Mouse (Mus musculus): ENCODE data around the gene Prkn. TPM values are rescaled to one million over a fixed set of nuclear protein-coding genes. Genes with fewer than 3 reads are reported as not detected.

Prkn gene
- total and polyA plus RNA-seq, 3 experiments = 0.86 to 5.7 (median 2.3) TPM

- Histone ChIP-seq H3K36me3 (replicated peaks) (no peaks in the 10 kb centered on the region), H3K27me3 (ENCODE audit: insufficient read depth, low read length) (no peaks in the 10 kb centered on the region), H3K4me1 (ENCODE audit: insufficient read depth, low read depth, low read length) (no peaks in the 10 kb centered on the region), H3K9me3 (replicated peaks) (no peaks in the 10 kb centered on the region), H3K4me3 (ENCODE audit: low read depth, low read length) (no peak overlapping the region)
- ATAC-seq (ENCODE audit: extremely low read depth, insufficient number of reproducible peaks, low FRiP score, poor library complexity, severe bottlenecking) (no peak), DNase-seq (ENCODE audit: low spot score) (no peak)
- TF ChIP-seq GATA1 (IDR thresholded peaks at IDR 0.05; ENCODE audit: borderline replicate concordance, low read length) = no peak
- TF ChIP-seq GATA2 (IDR thresholded peaks at IDR 0.05; ENCODE audit: borderline replicate concordance, low read depth, low read length) = no peak
- no peak for TF ChIP-seq TAL1 (conservative IDR thresholded peaks at IDR 0.05; ENCODE audit: low read depth, low read length)
- TF ChIP-seq POLR2AphosphoS5 (IDR thresholded peaks at IDR 0.05; ENCODE audit: insufficient replicate concordance, low read depth, low read length) = no peak
- no peak for TF ChIP-seq CTCF (IDR thresholded peaks at IDR 0.05; ENCODE audit: low read depth, low read length)
Measured at GRCm38 (mm10) chr17:10959066-10959864, 119.1 kb downstream of the Prkn start.

- DNase-seq (ENCODE audit: low spot score) (no peak), ATAC-seq (ENCODE audit: extremely low read depth, insufficient number of reproducible peaks, low FRiP score, poor library complexity, severe bottlenecking) (no peak)
- no peaks in the 10 kb centered on the region for H3K4me1 ChIP-seq (ENCODE audit: insufficient read depth, low read depth, low read length)
- H3K27me3 ChIP-seq (ENCODE audit: insufficient read depth, low read length) = no peaks in the 10 kb centered on the region
- H3K4me3 ChIP-seq (ENCODE audit: low read depth, low read length) = no peak overlapping the region
- TF ChIP-seq GATA2 (IDR thresholded peaks at IDR 0.05; ENCODE audit: borderline replicate concordance, low read depth, low read length) (no peak), TAL1 (conservative IDR thresholded peaks at IDR 0.05; ENCODE audit: low read depth, low read length) (no peak), POLR2AphosphoS5 (IDR thresholded peaks at IDR 0.05; ENCODE audit: insufficient replicate concordance, low read depth, low read length) (no peak), CTCF (IDR thresholded peaks at IDR 0.05; ENCODE audit: low read depth, low read length) (no peak), GATA1 (IDR thresholded peaks at IDR 0.05; ENCODE audit: borderline replicate concordance, low read length) (no peak)
- H3K9me3 ChIP-seq (replicated peaks) = no peaks in the 10 kb centered on the region
- H3K36me3 ChIP-seq (replicated peaks) = no peaks in the 10 kb centered on the region
Measured at GRCm38 (mm10) chr17:10962151-10962550, 122.0 kb downstream of the Prkn start.

- no peak for TF ChIP-seq TAL1 (conservative IDR thresholded peaks at IDR 0.05; ENCODE audit: low read depth, low read length)
- Histone ChIP-seq H3K36me3 (replicated peaks) (no peaks in the 10 kb centered on the region), H3K27me3 (ENCODE audit: insufficient read depth, low read length) (no peaks in the 10 kb centered on the region; the same call in none of the 2 replicates), H3K4me3 (ENCODE audit: low read depth, low read length) (no peak overlapping the region), H3K4me1 (ENCODE audit: insufficient read depth, low read depth, low read length) (no peaks in the 10 kb centered on the region), H3K9me3 (replicated peaks) (no peaks in the 10 kb centered on the region)
- DNase-seq (ENCODE audit: low spot score) = no peak
- no peak for ATAC-seq (ENCODE audit: extremely low read depth, insufficient number of reproducible peaks, low FRiP score, poor library complexity, severe bottlenecking)
Measured at GRCm38 (mm10) chr17:10982136-10982535, 142.0 kb downstream of the Prkn start.

DNA sequence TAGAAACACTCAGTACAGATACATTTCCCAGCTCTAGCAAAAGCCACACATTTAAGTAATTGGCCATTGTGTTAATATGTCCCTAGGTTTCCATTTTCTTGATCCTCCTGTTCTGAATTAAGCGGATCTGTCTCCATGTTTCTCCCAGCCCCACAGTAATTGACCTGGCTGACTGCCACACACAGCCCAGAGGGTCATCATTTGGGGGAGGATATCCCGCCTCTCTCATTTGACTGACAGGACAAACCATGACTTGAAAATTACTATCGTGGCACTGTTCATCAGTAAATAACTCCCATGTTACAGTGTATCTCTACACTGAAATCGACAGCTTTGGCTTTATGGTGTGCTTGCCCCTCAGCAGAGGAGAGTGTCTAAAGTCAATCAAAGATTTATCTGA is 146.9 kb downstream of the Prkn start:
- no peak for DNase-seq (ENCODE audit: low spot score)
- Histone ChIP-seq H3K27me3 (ENCODE audit: insufficient read depth, low read length) (no peaks in the 10 kb centered on the region; the same call in 1 of the 2 replicates), H3K4me1 (ENCODE audit: insufficient read depth, low read depth, low read length) (no peaks in the 10 kb centered on the region), H3K36me3 (replicated peaks) (no peaks in the 10 kb centered on the region), H3K4me3 (ENCODE audit: low read depth, low read length) (no peak overlapping the region), H3K9me3 (replicated peaks) (no peaks in the 10 kb centered on the region)
- no peak for ATAC-seq (ENCODE audit: extremely low read depth, insufficient number of reproducible peaks, low FRiP score, poor library complexity, severe bottlenecking)
- TF ChIP-seq CTCF (IDR thresholded peaks at IDR 0.05; ENCODE audit: low read depth, low read length) (no peak), POLR2AphosphoS5 (IDR thresholded peaks at IDR 0.05; ENCODE audit: insufficient replicate concordance, low read depth, low read length) (no peak), TAL1 (conservative IDR thresholded peaks at IDR 0.05; ENCODE audit: low read depth, low read length) (no peak), GATA2 (IDR thresholded peaks at IDR 0.05; ENCODE audit: borderline replicate concordance, low read depth, low read length) (no peak), GATA1 (IDR thresholded peaks at IDR 0.05; ENCODE audit: borderline replicate concordance, low read length) (no peak)

DNA sequence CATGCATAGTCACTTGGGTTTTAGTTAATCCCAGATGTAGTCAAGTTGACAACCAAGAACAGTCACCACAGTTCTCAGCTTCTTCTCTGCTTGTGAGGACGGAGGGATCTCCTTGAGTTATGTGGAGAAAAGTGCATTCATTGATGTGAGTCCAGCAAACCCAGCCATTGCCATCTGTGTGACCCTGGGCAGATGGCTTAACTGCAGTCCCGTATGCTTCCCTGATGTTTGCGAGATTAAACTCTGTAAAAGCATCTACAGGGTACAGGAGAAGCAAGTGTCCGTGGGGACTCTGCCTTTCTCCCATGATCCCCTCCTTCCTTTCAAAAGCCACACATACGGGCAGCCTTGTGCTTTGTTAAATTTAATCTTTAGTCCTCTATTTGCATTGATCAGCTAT is 157.1 kb downstream of the Prkn start:
- DNase-seq (ENCODE audit: low spot score) (no peak), ATAC-seq (ENCODE audit: extremely low read depth, insufficient number of reproducible peaks, low FRiP score, poor library complexity, severe bottlenecking) (no peak)
- H3K27me3 ChIP-seq (ENCODE audit: insufficient read depth, low read length) = peaks cover 2% of the 10 kb centered on the region; the same call in 1 of the 2 replicates
- no peaks in the 10 kb centered on the region for H3K36me3 ChIP-seq (replicated peaks)
- H3K9me3 ChIP-seq (replicated peaks) = no peaks in the 10 kb centered on the region
- no peak overlapping the region for H3K4me3 ChIP-seq (ENCODE audit: low read depth, low read length)
- no peak for TF ChIP-seq CTCF (IDR thresholded peaks at IDR 0.05; ENCODE audit: low read depth, low read length)
- no peak for TF ChIP-seq TAL1 (conservative IDR thresholded peaks at IDR 0.05; ENCODE audit: low read depth, low read length)
- no peak for TF ChIP-seq POLR2AphosphoS5 (IDR thresholded peaks at IDR 0.05; ENCODE audit: insufficient replicate concordance, low read depth, low read length)
- no peak for TF ChIP-seq GATA1 (IDR thresholded peaks at IDR 0.05; ENCODE audit: borderline replicate concordance, low read length)
- TF ChIP-seq GATA2 (IDR thresholded peaks at IDR 0.05; ENCODE audit: borderline replicate concordance, low read depth, low read length) = no peak
- no peaks in the 10 kb centered on the region for H3K4me1 ChIP-seq (ENCODE audit: insufficient read depth, low read depth, low read length)

GRCm38 (mm10) chr17:11023371-11023770 is 183.2 kb downstream of the Prkn start:
- no peak overlapping the region for H3K4me3 ChIP-seq (ENCODE audit: low read depth, low read length)
- no peaks in the 10 kb centered on the region for H3K9me3 ChIP-seq (replicated peaks)
- H3K36me3 ChIP-seq (replicated peaks) = no peaks in the 10 kb centered on the region
- no peaks in the 10 kb centered on the region for H3K4me1 ChIP-seq (ENCODE audit: insufficient read depth, low read depth, low read length)
- no peak for TF ChIP-seq GATA2 (IDR thresholded peaks at IDR 0.05; ENCODE audit: borderline replicate concordance, low read depth, low read length)
- TF ChIP-seq GATA1 (IDR thresholded peaks at IDR 0.05; ENCODE audit: borderline replicate concordance, low read length) = no peak
- TF ChIP-seq CTCF (IDR thresholded peaks at IDR 0.05; ENCODE audit: low read depth, low read length) = no peak
- TF ChIP-seq POLR2AphosphoS5 (IDR thresholded peaks at IDR 0.05; ENCODE audit: insufficient replicate concordance, low read depth, low read length) = no peak
- TF ChIP-seq TAL1 (conservative IDR thresholded peaks at IDR 0.05; ENCODE audit: low read depth, low read length) = no peak
- 0 out of 2 replicates have a peak, but pooled peaks cover 3% of the 10 kb centered on the region for H3K27me3 ChIP-seq (ENCODE audit: insufficient read depth, low read length)
- DNase-seq (ENCODE audit: low spot score) (no peak), ATAC-seq (ENCODE audit: extremely low read depth, insufficient number of reproducible peaks, low FRiP score, poor library complexity, severe bottlenecking) (no peak)

Data from G1E (cell line).